Mouse (Mus musculus): Measurements from ENCODE around the gene Mgl2.
"Not testable (repeated sequence)": the region's sequence is repeated elsewhere in the genome, so short reads cannot be mapped to it uniquely, and the experiment has no call there.

Mgl2 gene

GRCm38 (mm10) chr11:70129926-70130379 lies at the start of gene Mgl2:
TSS of gene Mgl2 (plus strand) at chr11:70130329.
- in situ Hi-C loops (cut with MboI; ENCODE audit: unreplicated experiment in 2 of 2): no loop called here

GRCm38 (mm10) chr11:70080803-70081590 lies 49.1 kb upstream of the Mgl2 start:
- in situ Hi-C loops (cut with MboI; ENCODE audit: unreplicated experiment in 2 of 2): loop anchor here in 1 of 2 experiments (25.0 kb wide), 2 partner anchors 406 to 894 kb away; partner anchors contain the start of gene Alox8

GRCm38 (mm10) chr11:70084563-70084962 lies 45.6 kb upstream of the Mgl2 start:
- in situ Hi-C loops (cut with MboI; ENCODE audit: unreplicated experiment in 2 of 2): loop anchor here in 1 of 2 experiments (25.0 kb wide), 2 partner anchors 403 to 897 kb away; partner anchors contain the start of gene Alox8

GRCm38 (mm10) chr11:70091986-70092783 lies 37.9 kb upstream of the Mgl2 start, which contains the start of gene Asgr2:
TSS of gene Asgr2 (plus strand) at chr11:70092644.
- in situ Hi-C loops (cut with MboI; ENCODE audit: unreplicated experiment in 2 of 2): loop anchor here in 1 of 2 experiments (25.0 kb wide), 2 partner anchors 395 to 905 kb away; partner anchors contain the start of gene Alox8

- in situ Hi-C loops (cut with MboI; ENCODE audit: unreplicated experiment in 2 of 2): loop anchor here in 1 of 2 experiments (25.0 kb wide), 2 partner anchors 390 to 910 kb away; partner anchors contain the start of gene Alox8
These were observed 32.7 kb upstream of the Mgl2 start for GRCm38 (mm10) chr11:70097396-70097795.

- in situ Hi-C loops (cut with MboI; ENCODE audit: unreplicated experiment in 2 of 2): loop anchor here in 1 of 2 experiments (25.0 kb wide), 2 partner anchors 388 to 912 kb away; partner anchors contain the start of gene Alox8
These were observed 31.0 kb upstream of the Mgl2 start for GRCm38 (mm10) chr11:70099102-70099501.

- in situ Hi-C loops (cut with MboI; ENCODE audit: unreplicated experiment in 2 of 2): loop anchor here in 1 of 2 experiments (25.0 kb wide), 2 partner anchors 387 to 913 kb away; partner anchors contain the start of gene Alox8
These were observed 30.3 kb upstream of the Mgl2 start for GRCm38 (mm10) chr11:70099809-70100208.

- in situ Hi-C loops (cut with MboI; ENCODE audit: unreplicated experiment in 2 of 2): no loop called here
These were observed 26.3 kb upstream of the Mgl2 start for GRCm38 (mm10) chr11:70103701-70104315.

- in situ Hi-C loops (cut with MboI; ENCODE audit: unreplicated experiment in 2 of 2): no loop called here
These were observed 23.0 kb upstream of the Mgl2 start for GRCm38 (mm10) chr11:70107085-70107484.

GRCm38 (mm10) chr11:70110146-70110545 lies 20.0 kb upstream of the Mgl2 start:
- in situ Hi-C loops (cut with MboI; ENCODE audit: unreplicated experiment in 2 of 2): loop anchor here in 1 of 2 experiments (5.0 to 10.0 kb wide), 2 partner anchors 48 to 175 kb away; partner anchors contain the start of gene Ybx2

GRCm38 (mm10) chr11:70114562-70114961 lies 15.6 kb upstream of the Mgl2 start:
- in situ Hi-C loops (cut with MboI; ENCODE audit: unreplicated experiment in 2 of 2): loop anchor here in 1 of 2 experiments (5.0 to 10.0 kb wide), 2 partner anchors 52 to 180 kb away; partner anchors contain the start of gene Ybx2

GRCm38 (mm10) chr11:70115901-70116300 lies 14.2 kb upstream of the Mgl2 start:
- in situ Hi-C loops (cut with MboI; ENCODE audit: unreplicated experiment in 2 of 2): loop anchor here in 1 of 2 experiments (10.0 kb wide), 1 partner anchor 181 kb away; the partner anchor contains the start of gene Ybx2

- in situ Hi-C loops (cut with MboI; ENCODE audit: unreplicated experiment in 2 of 2): not testable (repeated sequence)
These were observed 4.9 kb downstream of the Mgl2 start for GRCm38 (mm10) chr11:70135001-70135400.

GRCm38 (mm10) chr11:70135925-70136324 lies 5.8 kb downstream of the Mgl2 start:
- in situ Hi-C loops (cut with MboI; ENCODE audit: unreplicated experiment in 2 of 2): not testable (repeated sequence)

GRCm38 (mm10) chr11:70139171-70139570 lies 9.0 kb downstream of the Mgl2 start:
- in situ Hi-C loops (cut with MboI; ENCODE audit: unreplicated experiment in 2 of 2): no loop called here

- in situ Hi-C loops (cut with MboI; ENCODE audit: unreplicated experiment in 2 of 2): no loop called here
These were observed 20.9 kb downstream of the Mgl2 start for GRCm38 (mm10) chr11:70151072-70151471.

- in situ Hi-C loops (cut with MboI; ENCODE audit: unreplicated experiment in 2 of 2): not testable (repeated sequence)
These were observed 25.8 kb downstream of the Mgl2 start, which contains the start of gene Clec10a for GRCm38 (mm10) chr11:70155897-70156296. TSS of gene Clec10a (plus strand) at chr11:70156197.

- in situ Hi-C loops (cut with MboI; ENCODE audit: unreplicated experiment in 2 of 2): no loop called here
These were observed 32.2 kb downstream of the Mgl2 start for GRCm38 (mm10) chr11:70162336-70162735.

- in situ Hi-C loops (cut with MboI; ENCODE audit: unreplicated experiment in 2 of 2): no loop called here
These were observed 36.1 kb downstream of the Mgl2 start for GRCm38 (mm10) chr11:70165972-70166921.
